Mouse (Mus musculus) 416B (cell line): ENCODE measurements around the gene Tspan5.
A peak's percentile ranks its signal among the peaks of the same experiment; 100 is the strongest.

Experiments
- DNase-seq: peaks from one replicate; pipeline ENCODE4 v3.0.0; 2011; ENCODE audit warnings: low read depth

The Tspan5 gene

GRCm38 (mm10) chr3:138744030-138744774, 2.2 kb downstream of the Tspan5 start:
- no peak for DNase-seq

- no peak for DNase-seq
Measured at GRCm38 (mm10) chr3:138745091-138745490, 3.1 kb downstream of the Tspan5 start.

- no peak for DNase-seq
Measured at GRCm38 (mm10) chr3:138745596-138745995, 3.6 kb downstream of the Tspan5 start.

GRCm38 (mm10) chr3:138746556-138746955, 4.6 kb downstream of the Tspan5 start:
- peak; percentile 40 for DNase-seq

GRCm38 (mm10) chr3:138747035-138747434, 5.0 kb downstream of the Tspan5 start:
- DNase-seq = no peak

- no peak for DNase-seq
Measured at GRCm38 (mm10) chr3:138747985-138748384, 6.0 kb downstream of the Tspan5 start.

- no peak for DNase-seq
Measured at GRCm38 (mm10) chr3:138749645-138750044, 7.7 kb downstream of the Tspan5 start.

- DNase-seq = no peak
Measured at GRCm38 (mm10) chr3:138751328-138751727, 9.3 kb downstream of the Tspan5 start.

GRCm38 (mm10) chr3:138752056-138752455, 10.1 kb downstream of the Tspan5 start:
- DNase-seq = peak; percentile 29

GRCm38 (mm10) chr3:138752769-138753168, 10.8 kb downstream of the Tspan5 start:
- DNase-seq = no peak

- peak; percentile 92 for DNase-seq
Measured at GRCm38 (mm10) chr3:138753182-138753885, 11.3 kb downstream of the Tspan5 start.

GRCm38 (mm10) chr3:138754328-138754727, 12.3 kb downstream of the Tspan5 start:
- no peak for DNase-seq

GRCm38 (mm10) chr3:138757283-138757682, 15.3 kb downstream of the Tspan5 start:
- peak; percentile 77 for DNase-seq

GRCm38 (mm10) chr3:138759968-138760684, 18.1 kb downstream of the Tspan5 start:
- DNase-seq = no peak

- DNase-seq = no peak
Measured at GRCm38 (mm10) chr3:138760685-138761119, 18.7 kb downstream of the Tspan5 start.

GRCm38 (mm10) chr3:138761531-138761930, 19.5 kb downstream of the Tspan5 start:
- no peak for DNase-seq

- DNase-seq = no peak
Measured at GRCm38 (mm10) chr3:138763941-138764340, 21.9 kb downstream of the Tspan5 start.

GRCm38 (mm10) chr3:138764782-138765181, 22.8 kb downstream of the Tspan5 start:
- DNase-seq = no peak

- no peak for DNase-seq
Measured at GRCm38 (mm10) chr3:138767034-138767433, 25.0 kb downstream of the Tspan5 start.

GRCm38 (mm10) chr3:138768541-138769093, 26.6 kb downstream of the Tspan5 start:
- no peak for DNase-seq

GRCm38 (mm10) chr3:138770650-138771331, 28.8 kb downstream of the Tspan5 start:
- DNase-seq = no peak
